Mouse (Mus musculus): Measurements from ENCODE around the gene Kat7. TPM values are rescaled to one million over a fixed set of nuclear protein-coding genes. Genes with fewer than 3 reads are reported as not detected.

Gene Kat7
- total RNA-seq, 1 experiment from 2014 or later, result 82.4 TPM

GRCm38 (mm10) chr11:95293017-95293624, 16.9 kb downstream of the Kat7 start:
- ATAC-seq (replicated peaks; ENCODE audit: low read depth, poor library complexity, severe bottlenecking), result peak; percentile 79

GRCm38 (mm10) chr11:95291998-95292397, 18.0 kb downstream of the Kat7 start:
- peak; percentile 85 for ATAC-seq (replicated peaks; ENCODE audit: low read depth, poor library complexity, severe bottlenecking)

- ATAC-seq (replicated peaks; ENCODE audit: low read depth, poor library complexity, severe bottlenecking), result no peak
Observed at GRCm38 (mm10) chr11:95282331-95282730, 27.7 kb downstream of the Kat7 start.

- ATAC-seq (replicated peaks; ENCODE audit: low read depth, poor library complexity, severe bottlenecking), result no peak
Observed at GRCm38 (mm10) chr11:95279061-95279659, 30.9 kb downstream of the Kat7 start.

GRCm38 (mm10) chr11:95276056-95276455, 34.0 kb downstream of the Kat7 start:
- no peak for ATAC-seq (replicated peaks; ENCODE audit: low read depth, poor library complexity, severe bottlenecking)

GRCm38 (mm10) chr11:95274613-95275012, 35.4 kb downstream of the Kat7 start:
- 0 out of 2 replicates have a peak, but pooled peaks have one; percentile 29 for ATAC-seq (replicated peaks; ENCODE audit: low read depth, poor library complexity, severe bottlenecking)

- ATAC-seq (replicated peaks; ENCODE audit: low read depth, poor library complexity, severe bottlenecking), result no peak
Observed at GRCm38 (mm10) chr11:95273661-95274060, 36.4 kb downstream of the Kat7 start.

GRCm38 (mm10) chr11:95266540-95267245, 43.4 kb downstream of the Kat7 start:
- no peak for ATAC-seq (replicated peaks; ENCODE audit: low read depth, poor library complexity, severe bottlenecking)

GRCm38 (mm10) chr11:95264455-95265013, 45.5 kb downstream of the Kat7 start:
- no peak for ATAC-seq (replicated peaks; ENCODE audit: low read depth, poor library complexity, severe bottlenecking)

- no peak for ATAC-seq (replicated peaks; ENCODE audit: low read depth, poor library complexity, severe bottlenecking)
Observed at GRCm38 (mm10) chr11:95263816-95264454, 46.1 kb downstream of the Kat7 start.

GRCm38 (mm10) chr11:95261178-95261751, 48.8 kb downstream of the Kat7 start, which contains the start of gene Tac4:
Gene Tac4 (plus strand): TSS chr11:95261529.
- peak; percentile 9; the same call in 1 of the 2 replicates for ATAC-seq (replicated peaks; ENCODE audit: low read depth, poor library complexity, severe bottlenecking)

- ATAC-seq (replicated peaks; ENCODE audit: low read depth, poor library complexity, severe bottlenecking), result peak; percentile 65
Observed at GRCm38 (mm10) chr11:95259088-95259849, 50.8 kb downstream of the Kat7 start.

- ATAC-seq (replicated peaks; ENCODE audit: low read depth, poor library complexity, severe bottlenecking), result peak; percentile 51
Observed at GRCm38 (mm10) chr11:95258490-95258889, 51.6 kb downstream of the Kat7 start.

GRCm38 (mm10) chr11:95257930-95258329, 52.1 kb downstream of the Kat7 start:
- ATAC-seq (replicated peaks; ENCODE audit: low read depth, poor library complexity, severe bottlenecking), result no peak

- ATAC-seq (replicated peaks; ENCODE audit: low read depth, poor library complexity, severe bottlenecking), result no peak
Observed at GRCm38 (mm10) chr11:95255747-95256146, 54.3 kb downstream of the Kat7 start.

GRCm38 (mm10) chr11:95254165-95254564, 55.9 kb downstream of the Kat7 start:
- ATAC-seq (replicated peaks; ENCODE audit: low read depth, poor library complexity, severe bottlenecking), result peak; percentile 55; the same call in 1 of the 2 replicates

GRCm38 (mm10) chr11:95252104-95252503, 57.9 kb downstream of the Kat7 start:
- no peak for ATAC-seq (replicated peaks; ENCODE audit: low read depth, poor library complexity, severe bottlenecking)

GRCm38 (mm10) chr11:95251295-95251694, 58.8 kb downstream of the Kat7 start:
- ATAC-seq (replicated peaks; ENCODE audit: low read depth, poor library complexity, severe bottlenecking), result peak; percentile 65; the same call in 1 of the 2 replicates

- peak; percentile 43; the same call in 1 of the 2 replicates for ATAC-seq (replicated peaks; ENCODE audit: low read depth, poor library complexity, severe bottlenecking)
Observed at GRCm38 (mm10) chr11:95250110-95250509, 59.9 kb downstream of the Kat7 start.

All from common myeloid progenitor, adult 5-6 weeks (primary cell).